Mouse (Mus musculus): ENCODE results near the gene Parp3. TPM values are rescaled to one million over a fixed set of nuclear protein-coding genes. Genes with fewer than 3 reads are reported as not detected.

Parp3 gene
- polyA plus RNA-seq, 1 experiment from 2014 or later = 4.0 TPM

- peaks cover 27% of the 10 kb centered on the region for H3K4me1 ChIP-seq (ENCODE audit: control insufficient read depth, insufficient read depth, low read length)
- H3K36me3 ChIP-seq (ENCODE audit: control insufficient read depth, insufficient read depth) = peaks cover 18% of the 10 kb centered on the region
- peak overlapping the region; percentile 62 for H3K9ac ChIP-seq (ENCODE audit: low read length)
- H3K4me3 ChIP-seq (ENCODE audit: low read length) = peak overlapping the region; percentile 62
- 69% methylated on average over 9 of the region's 9 CpGs for WGBS
- H3K27ac ChIP-seq (ENCODE audit: low read length) = no peak overlapping the region
- no peaks in the 10 kb centered on the region for H3K9me3 ChIP-seq (replicated peaks; ENCODE audit: control insufficient read depth, low read length)
- no peaks in the 10 kb centered on the region for H3K27me3 ChIP-seq (ENCODE audit: control insufficient read depth, insufficient read depth, low read length)
- ATAC-seq (replicated peaks; ENCODE audit: extremely low read depth, insufficient read depth, low FRiP score) = no peak
- peak overlapping the region; percentile 99 for H3K4me2 ChIP-seq (ENCODE audit: low read depth, low read length)
Observed at GRCm38 (mm10) chr9:106478101-106478500, 1.4 kb upstream of the Parp3 start.

- WGBS = 1% methylated on average over 16 of the region's 16 CpGs
- no peak overlapping the region for H3K27ac ChIP-seq (ENCODE audit: low read length)
- H3K4me1 ChIP-seq (ENCODE audit: control insufficient read depth, insufficient read depth, low read length) = peaks cover 27% of the 10 kb centered on the region
Observed at GRCm38 (mm10) chr9:106477649-106478048, 900 bp upstream of the Parp3 start.

GRCm38 (mm10) chr9:106476002-106476923 is 486 bp downstream of the Parp3 start:
- 21% methylated on average over 16 of the region's 16 CpGs for WGBS

More at GRCm38 (mm10) chr9:106477649-106478048, 900 bp upstream of the Parp3 start:
- H3K9ac ChIP-seq (ENCODE audit: low read length) = peak overlapping the region; percentile 62
- no peaks in the 10 kb centered on the region for H3K27me3 ChIP-seq (ENCODE audit: control insufficient read depth, insufficient read depth, low read length)
- H3K9me3 ChIP-seq (replicated peaks; ENCODE audit: control insufficient read depth, low read length) = no peaks in the 10 kb centered on the region
- no peak for ATAC-seq (replicated peaks; ENCODE audit: extremely low read depth, insufficient read depth, low FRiP score)
- H3K36me3 ChIP-seq (ENCODE audit: control insufficient read depth, insufficient read depth) = peaks cover 13% of the 10 kb centered on the region
- H3K4me3 ChIP-seq (ENCODE audit: low read length) = peak overlapping the region; percentile 62
- peak overlapping the region; percentile 99 for H3K4me2 ChIP-seq (ENCODE audit: low read depth, low read length)

GRCm38 (mm10) chr9:106475663-106476001 is 1.1 kb downstream of the Parp3 start, which contains the start of gene Rrp9:
Gene Rrp9 (plus strand): TSS chr9:106475963.
- H3K9ac ChIP-seq (ENCODE audit: low read length) = peak within 1 kb of the TSS; percentile 64
- peaks cover 27% of the 10 kb centered on the region for H3K4me1 ChIP-seq (ENCODE audit: control insufficient read depth, insufficient read depth, low read length)
- peak within 1 kb of the TSS; percentile 34 for H3K4me3 ChIP-seq (ENCODE audit: low read length)
- H3K27ac ChIP-seq (ENCODE audit: low read length) = peak within 1 kb of the TSS; percentile 78
- ATAC-seq (replicated peaks; ENCODE audit: extremely low read depth, insufficient read depth, low FRiP score) = no peak
- H3K36me3 ChIP-seq (ENCODE audit: control insufficient read depth, insufficient read depth) = peaks cover 2% of the 10 kb centered on the region; the same call in 1 of the 2 replicates
- no peaks in the 10 kb centered on the region for H3K9me3 ChIP-seq (replicated peaks; ENCODE audit: control insufficient read depth, low read length)
- 80% methylated on average over 10 of the region's 10 CpGs for WGBS
- no peaks in the 10 kb centered on the region for H3K27me3 ChIP-seq (ENCODE audit: control insufficient read depth, insufficient read depth, low read length)
- peak within 1 kb of the TSS; percentile 63 for H3K4me2 ChIP-seq (ENCODE audit: low read depth, low read length)

More at GRCm38 (mm10) chr9:106476002-106476923, 486 bp downstream of the Parp3 start:
- Histone ChIP-seq H3K4me1 (ENCODE audit: control insufficient read depth, insufficient read depth, low read length) (peaks cover 27% of the 10 kb centered on the region), H3K4me3 (ENCODE audit: low read length) (peak overlapping the region; percentile 34), H3K27ac (ENCODE audit: low read length) (peak overlapping the region; percentile 78), H3K36me3 (ENCODE audit: control insufficient read depth, insufficient read depth) (peaks cover 7% of the 10 kb centered on the region), H3K9me3 (replicated peaks; ENCODE audit: control insufficient read depth, low read length) (no peaks in the 10 kb centered on the region), H3K4me2 (ENCODE audit: low read depth, low read length) (peak overlapping the region; percentile 63), H3K9ac (ENCODE audit: low read length) (peak overlapping the region; percentile 64), H3K27me3 (ENCODE audit: control insufficient read depth, insufficient read depth, low read length) (no peaks in the 10 kb centered on the region)
- peak; percentile 13 for ATAC-seq (replicated peaks; ENCODE audit: extremely low read depth, insufficient read depth, low FRiP score)

GRCm38 (mm10) chr9:106475046-106475445 is 1.7 kb downstream of the Parp3 start:
- Histone ChIP-seq H3K9me3 (replicated peaks; ENCODE audit: control insufficient read depth, low read length) (no peaks in the 10 kb centered on the region), H3K9ac (ENCODE audit: low read length) (no peak overlapping the region), H3K36me3 (ENCODE audit: control insufficient read depth, insufficient read depth) (no peaks in the 10 kb centered on the region), H3K4me1 (ENCODE audit: control insufficient read depth, insufficient read depth, low read length) (peaks cover 27% of the 10 kb centered on the region), H3K4me2 (ENCODE audit: low read depth, low read length) (no peak overlapping the region), H3K27ac (ENCODE audit: low read length) (no peak overlapping the region), H3K27me3 (ENCODE audit: control insufficient read depth, insufficient read depth, low read length) (no peaks in the 10 kb centered on the region), H3K4me3 (ENCODE audit: low read length) (no peak overlapping the region)
- no peak for ATAC-seq (replicated peaks; ENCODE audit: extremely low read depth, insufficient read depth, low FRiP score)
- WGBS = 72% methylated on average over 7 of the region's 7 CpGs

GRCm38 (mm10) chr9:106474456-106474855 is 2.3 kb downstream of the Parp3 start:
- Histone ChIP-seq H3K4me3 (ENCODE audit: low read length) (no peak overlapping the region), H3K4me1 (ENCODE audit: control insufficient read depth, insufficient read depth, low read length) (peaks cover 27% of the 10 kb centered on the region), H3K36me3 (ENCODE audit: control insufficient read depth, insufficient read depth) (no peaks in the 10 kb centered on the region), H3K4me2 (ENCODE audit: low read depth, low read length) (no peak overlapping the region), H3K27me3 (ENCODE audit: control insufficient read depth, insufficient read depth, low read length) (no peaks in the 10 kb centered on the region), H3K9me3 (replicated peaks; ENCODE audit: control insufficient read depth, low read length) (no peaks in the 10 kb centered on the region), H3K27ac (ENCODE audit: low read length) (no peak overlapping the region), H3K9ac (ENCODE audit: low read length) (no peak overlapping the region; the same call in 1 of the 2 replicates)
- no peak for ATAC-seq (replicated peaks; ENCODE audit: extremely low read depth, insufficient read depth, low FRiP score)
- WGBS = 5% methylated on average over 6 of the region's 6 CpGs

GRCm38 (mm10) chr9:106473753-106474105 is 3.0 kb downstream of the Parp3 start:
- H3K36me3 ChIP-seq (ENCODE audit: control insufficient read depth, insufficient read depth) = no peaks in the 10 kb centered on the region
- H3K27me3 ChIP-seq (ENCODE audit: control insufficient read depth, insufficient read depth, low read length) = no peaks in the 10 kb centered on the region
- H3K9me3 ChIP-seq (replicated peaks; ENCODE audit: control insufficient read depth, low read length) = no peaks in the 10 kb centered on the region
- H3K4me1 ChIP-seq (ENCODE audit: control insufficient read depth, insufficient read depth, low read length) = peaks cover 27% of the 10 kb centered on the region
- no peak for ATAC-seq (replicated peaks; ENCODE audit: extremely low read depth, insufficient read depth, low FRiP score)
- no peak overlapping the region for H3K27ac ChIP-seq (ENCODE audit: low read length)
- WGBS = 81% methylated on average over 5 of the region's 5 CpGs
- no peak overlapping the region for H3K9ac ChIP-seq (ENCODE audit: low read length)
- no peak overlapping the region for H3K4me3 ChIP-seq (ENCODE audit: low read length)
- no peak overlapping the region for H3K4me2 ChIP-seq (ENCODE audit: low read depth, low read length)

GRCm38 (mm10) chr9:106473081-106473752 is 3.5 kb downstream of the Parp3 start:
- Histone ChIP-seq H3K9ac (ENCODE audit: low read length) (no peak overlapping the region), H3K4me2 (ENCODE audit: low read depth, low read length) (no peak overlapping the region), H3K9me3 (replicated peaks; ENCODE audit: control insufficient read depth, low read length) (no peaks in the 10 kb centered on the region), H3K4me3 (ENCODE audit: low read length) (no peak overlapping the region), H3K27ac (ENCODE audit: low read length) (no peak overlapping the region), H3K4me1 (ENCODE audit: control insufficient read depth, insufficient read depth, low read length) (peaks cover 26% of the 10 kb centered on the region), H3K36me3 (ENCODE audit: control insufficient read depth, insufficient read depth) (no peaks in the 10 kb centered on the region), H3K27me3 (ENCODE audit: control insufficient read depth, insufficient read depth, low read length) (no peaks in the 10 kb centered on the region)
- WGBS = 91% methylated on average over 16 of the region's 16 CpGs
- ATAC-seq (replicated peaks; ENCODE audit: extremely low read depth, insufficient read depth, low FRiP score) = no peak

- Histone ChIP-seq H3K36me3 (ENCODE audit: control insufficient read depth, insufficient read depth) (no peaks in the 10 kb centered on the region), H3K9me3 (replicated peaks; ENCODE audit: control insufficient read depth, low read length) (no peaks in the 10 kb centered on the region), H3K4me1 (ENCODE audit: control insufficient read depth, insufficient read depth, low read length) (peaks cover 19% of the 10 kb centered on the region), H3K27me3 (ENCODE audit: control insufficient read depth, insufficient read depth, low read length) (no peaks in the 10 kb centered on the region), H3K9ac (ENCODE audit: low read length) (no peak overlapping the region), H3K4me3 (ENCODE audit: low read length) (no peak overlapping the region), H3K4me2 (ENCODE audit: low read depth, low read length) (no peak overlapping the region), H3K27ac (ENCODE audit: low read length) (peak overlapping the region; percentile 20; the same call in 1 of the 2 replicates)
- no peak for ATAC-seq (replicated peaks; ENCODE audit: extremely low read depth, insufficient read depth, low FRiP score)
- 54% methylated on average over 4 of the region's 4 CpGs for WGBS
Observed at GRCm38 (mm10) chr9:106472321-106472720, 4.4 kb downstream of the Parp3 start.

All from heart, embryonic 16.5 days (tissue).